Mouse (Mus musculus): ENCODE data around the gene Pappa. TPM values are rescaled to one million over a fixed set of nuclear protein-coding genes. Genes with fewer than 3 reads are reported as not detected.

Pappa gene
- polyA plus RNA-seq, 1 experiment: not detected

- WGBS: under 1% methylated on average over 30 of the region's 30 CpGs
- H3K4me1 ChIP-seq (ENCODE audit: control insufficient read depth, insufficient read depth, low read length): peaks cover 19% of the 10 kb centered on the region
- peak overlapping the region; percentile 58 for H3K4me3 ChIP-seq (ENCODE audit: insufficient read depth, low read depth, low read length)
- TF ChIP-seq POLR2A (IDR thresholded peaks at IDR 0.05; ENCODE audit: insufficient read depth, low read depth, low read length) (0 out of 2 replicates have a peak, but pooled peaks have one; percentile 13), CTCF (IDR thresholded peaks at IDR 0.05; ENCODE audit: insufficient read depth, low read depth, low read length) (no peak)
- H3K27ac ChIP-seq (ENCODE audit: insufficient read depth, low read depth, low read length): no peak overlapping the region
These were observed 1.7 kb downstream of the Pappa start for GRCm38 (mm10) chr4:65125341-65126332.

- H3K4me1 ChIP-seq (ENCODE audit: control insufficient read depth, insufficient read depth, low read length): peaks cover 19% of the 10 kb centered on the region
- WGBS: 5% methylated on average over 23 of the region's 23 CpGs
- H3K27ac ChIP-seq (ENCODE audit: insufficient read depth, low read depth, low read length): no peak overlapping the region; the same call in 1 of the 2 replicates
- peak overlapping the region; percentile 58; the same call in 1 of the 2 replicates for H3K4me3 ChIP-seq (ENCODE audit: insufficient read depth, low read depth, low read length)
- TF ChIP-seq CTCF (IDR thresholded peaks at IDR 0.05; ENCODE audit: insufficient read depth, low read depth, low read length): no peak
- no peak for TF ChIP-seq POLR2A (IDR thresholded peaks at IDR 0.05; ENCODE audit: insufficient read depth, low read depth, low read length)
These were observed 2.7 kb downstream of the Pappa start for GRCm38 (mm10) chr4:65126451-65127290.

GRCm38 (mm10) chr4:65127291-65127590 is 3.3 kb downstream of the Pappa start:
- TF ChIP-seq POLR2A (IDR thresholded peaks at IDR 0.05; ENCODE audit: insufficient read depth, low read depth, low read length): no peak
- no peak for TF ChIP-seq CTCF (IDR thresholded peaks at IDR 0.05; ENCODE audit: insufficient read depth, low read depth, low read length)
- peaks cover 19% of the 10 kb centered on the region for H3K4me1 ChIP-seq (ENCODE audit: control insufficient read depth, insufficient read depth, low read length)
- 39% methylated on average over 6 of the region's 6 CpGs for WGBS
- H3K27ac ChIP-seq (ENCODE audit: insufficient read depth, low read depth, low read length): no peak overlapping the region; the same call in 1 of the 2 replicates
- 0 out of 2 replicates have a peak overlapping the region, but pooled peaks have one; percentile 7 for H3K4me3 ChIP-seq (ENCODE audit: insufficient read depth, low read depth, low read length)

- Histone ChIP-seq H3K4me3 (ENCODE audit: insufficient read depth, low read depth, low read length) (no peak overlapping the region), H3K4me1 (ENCODE audit: control insufficient read depth, insufficient read depth, low read length) (no peaks in the 10 kb centered on the region), H3K27ac (ENCODE audit: insufficient read depth, low read depth, low read length) (no peak overlapping the region)
- WGBS: 85% methylated on average over 3 of the region's 3 CpGs
- TF ChIP-seq POLR2A (IDR thresholded peaks at IDR 0.05; ENCODE audit: insufficient read depth, low read depth, low read length) (no peak), CTCF (IDR thresholded peaks at IDR 0.05; ENCODE audit: insufficient read depth, low read depth, low read length) (no peak)
These were observed 8.7 kb downstream of the Pappa start for GRCm38 (mm10) chr4:65132657-65133056.

- 91% methylated on average over 5 of the region's 5 CpGs for whole genome bisulfite sequencing
- H3K4me3 ChIP-seq (ENCODE audit: insufficient read depth, low read depth, low read length): no peak overlapping the region
These were observed 10.4 kb downstream of the Pappa start for GRCm38 (mm10) chr4:65134358-65134757.

GRCm38 (mm10) chr4:65135109-65135508 is 11.1 kb downstream of the Pappa start:
- WGBS: 86% methylated on average over 5 of the region's 5 CpGs
- TF ChIP-seq POLR2A (IDR thresholded peaks at IDR 0.05; ENCODE audit: insufficient read depth, low read depth, low read length): no peak
- TF ChIP-seq CTCF (IDR thresholded peaks at IDR 0.05; ENCODE audit: insufficient read depth, low read depth, low read length): no peak
- Histone ChIP-seq H3K4me1 (ENCODE audit: control insufficient read depth, insufficient read depth, low read length) (no peaks in the 10 kb centered on the region), H3K4me3 (ENCODE audit: insufficient read depth, low read depth, low read length) (no peak overlapping the region), H3K27ac (ENCODE audit: insufficient read depth, low read depth, low read length) (no peak overlapping the region)

More at GRCm38 (mm10) chr4:65134358-65134757, 10.4 kb downstream of the Pappa start:
- Histone ChIP-seq H3K27ac (ENCODE audit: insufficient read depth, low read depth, low read length) (no peak overlapping the region), H3K4me1 (ENCODE audit: control insufficient read depth, insufficient read depth, low read length) (no peaks in the 10 kb centered on the region)
- TF ChIP-seq CTCF (IDR thresholded peaks at IDR 0.05; ENCODE audit: insufficient read depth, low read depth, low read length): no peak
- TF ChIP-seq POLR2A (IDR thresholded peaks at IDR 0.05; ENCODE audit: insufficient read depth, low read depth, low read length): no peak

- Histone ChIP-seq H3K4me3 (ENCODE audit: insufficient read depth, low read depth, low read length) (no peak overlapping the region), H3K4me1 (ENCODE audit: control insufficient read depth, insufficient read depth, low read length) (no peaks in the 10 kb centered on the region), H3K27ac (ENCODE audit: insufficient read depth, low read depth, low read length) (no peak overlapping the region)
- no peak for TF ChIP-seq CTCF (IDR thresholded peaks at IDR 0.05; ENCODE audit: insufficient read depth, low read depth, low read length)
- no peak for TF ChIP-seq POLR2A (IDR thresholded peaks at IDR 0.05; ENCODE audit: insufficient read depth, low read depth, low read length)
- WGBS: 65% methylated on average over 3 of the region's 3 CpGs
These were observed 12.6 kb downstream of the Pappa start for GRCm38 (mm10) chr4:65136541-65136940.

- H3K4me1 ChIP-seq (ENCODE audit: control insufficient read depth, insufficient read depth, low read length): no peaks in the 10 kb centered on the region
- TF ChIP-seq POLR2A (IDR thresholded peaks at IDR 0.05; ENCODE audit: insufficient read depth, low read depth, low read length): no peak
- TF ChIP-seq CTCF (IDR thresholded peaks at IDR 0.05; ENCODE audit: insufficient read depth, low read depth, low read length): no peak
- no peak overlapping the region for H3K4me3 ChIP-seq (ENCODE audit: insufficient read depth, low read depth, low read length)
- WGBS: 82% methylated on average over 1 of the region's 1 CpGs
- H3K27ac ChIP-seq (ENCODE audit: insufficient read depth, low read depth, low read length): no peak overlapping the region
These were observed 23.0 kb downstream of the Pappa start for GRCm38 (mm10) chr4:65146936-65147335.
